Mouse (Mus musculus) ES-Bruce4 (cell line): ENCODE measurements at regions not wholly inside any gene's neighbourhood (a gene's known extent, or its start where the extent isn't known, plus 50 kb on each side); places are given as distances from the start of the nearest gene placed in this dataset.
"Not testable (repeated sequence)": the region's sequence is repeated elsewhere in the genome, so short reads cannot be mapped to it uniquely, and the experiment has no call there.

Experiments used
- H3K27ac ChIP-seq: 2 replicates; pipeline ENCODE4 v1.5.1; 2012; ENCODE audit warnings: low read length, inconsistent platforms; ENCODE audit not compliant: insufficient read depth
- H3K27me3 ChIP-seq: 2 replicates; pipeline ENCODE4 v1.6.1; 2012; ENCODE audit warnings: mild to moderate bottlenecking, low read length, inconsistent platforms; ENCODE audit not compliant: control insufficient read depth, poor library complexity, insufficient read depth, severe bottlenecking
- H3K36me3 ChIP-seq: 2 replicates; pipeline ENCODE4 v1.6.1; 2012; ENCODE audit warnings: inconsistent platforms, mild to moderate bottlenecking, low read length, moderate library complexity; ENCODE audit not compliant: control insufficient read depth, poor library complexity, insufficient read depth, severe bottlenecking
- H3K4me1 ChIP-seq: one replicate; pipeline ENCODE4 v1.8.1; 2011; ENCODE audit warnings: low read length; ENCODE audit not compliant: control insufficient read depth, insufficient read depth
- H3K4me3 ChIP-seq: 2 replicates; pipeline ENCODE4 v1.5.1; 2011; ENCODE audit warnings: low read depth, mild to moderate bottlenecking, low read length
- H3K9ac ChIP-seq: 2 replicates; pipeline ENCODE4 v1.6.1; 2012; ENCODE audit warnings: low read depth, mild to moderate bottlenecking, inconsistent platforms; ENCODE audit not compliant: poor library complexity, severe bottlenecking
- H3K9me3 ChIP-seq: replicated peaks from 2 replicates; pipeline ENCODE4 v1.6.1; 2012; ENCODE audit warnings: mild to moderate bottlenecking, low read length, inconsistent platforms; ENCODE audit not compliant: control insufficient read depth, poor library complexity, insufficient read depth, severe bottlenecking
- CTCF ChIP-seq: IDR thresholded peaks from one replicate; pipeline ENCODE4 v1.8.1; 2011; ENCODE audit warnings: low read depth, low read length
- EP300 ChIP-seq: IDR thresholded peaks from 2 replicates; pipeline ENCODE4 v1.6.1; 2011; ENCODE audit warnings: low read depth, low read length; ENCODE audit not compliant: insufficient read depth
- POLR2A ChIP-seq: IDR thresholded peaks from one replicate; pipeline ENCODE4 v1.8.1; 2011; ENCODE audit warnings: low read length; ENCODE audit not compliant: insufficient read depth

- no peaks in the 10 kb centered on the region for H3K9me3 ChIP-seq
- no peaks in the 10 kb centered on the region for H3K27me3 ChIP-seq
- H3K36me3 ChIP-seq, result no peaks in the 10 kb centered on the region
- no peaks in the 10 kb centered on the region for H3K4me1 ChIP-seq
- H3K9ac ChIP-seq, result no peak overlapping the region
- H3K27ac ChIP-seq, result no peak overlapping the region
- no peak for TF ChIP-seq CTCF
- TF ChIP-seq POLR2A, result no peak
- TF ChIP-seq EP300, result no peak
- no peak overlapping the region for H3K4me3 ChIP-seq
These were observed 489.4 kb downstream of the Tns1 start for GRCm38 (mm10) chr1:73634871-73635270.

GRCm38 (mm10) chr1:73633071-73633470 lies 491.2 kb downstream of the Tns1 start:
- no peak for TF ChIP-seq CTCF
- TF ChIP-seq POLR2A, result no peak
- no peak for TF ChIP-seq EP300

GRCm38 (mm10) chr1:73630363-73630762 lies 493.9 kb downstream of the Tns1 start:
- no peak overlapping the region for H3K9ac ChIP-seq
- TF ChIP-seq EP300 (no peak), POLR2A (no peak), CTCF (no peak)
- no peaks in the 10 kb centered on the region for H3K36me3 ChIP-seq
- H3K4me3 ChIP-seq, result no peak overlapping the region
- no peaks in the 10 kb centered on the region for H3K27me3 ChIP-seq
- H3K27ac ChIP-seq, result no peak overlapping the region
- no peaks in the 10 kb centered on the region for H3K4me1 ChIP-seq
- H3K9me3 ChIP-seq, result no peaks in the 10 kb centered on the region

More at GRCm38 (mm10) chr1:73633071-73633470, 491.2 kb downstream of the Tns1 start:
- Histone ChIP-seq H3K27me3 (no peaks in the 10 kb centered on the region), H3K9me3 (no peaks in the 10 kb centered on the region), H3K4me3 (no peak overlapping the region), H3K36me3 (no peaks in the 10 kb centered on the region), H3K9ac (no peak overlapping the region), H3K4me1 (no peaks in the 10 kb centered on the region), H3K27ac (no peak overlapping the region)

- TF ChIP-seq CTCF (no peak), EP300 (no peak), POLR2A (no peak)
These were observed 498.9 kb downstream of the Tns1 start for GRCm38 (mm10) chr1:73625365-73625764.

GRCm38 (mm10) chr1:73621121-73621520 lies 503.1 kb downstream of the Tns1 start:
- H3K27ac ChIP-seq, H3K9ac ChIP-seq, H3K27me3 ChIP-seq, H3K36me3 ChIP-seq, H3K4me1 ChIP-seq, H3K9me3 ChIP-seq, H3K4me3 ChIP-seq: not testable (repeated sequence)

More at GRCm38 (mm10) chr1:73625365-73625764, 498.9 kb downstream of the Tns1 start:
- no peaks in the 10 kb centered on the region for H3K9me3 ChIP-seq
- no peak overlapping the region for H3K9ac ChIP-seq
- no peaks in the 10 kb centered on the region for H3K4me1 ChIP-seq
- H3K4me3 ChIP-seq, result no peak overlapping the region
- H3K27ac ChIP-seq, result no peak overlapping the region
- no peaks in the 10 kb centered on the region for H3K36me3 ChIP-seq
- no peaks in the 10 kb centered on the region for H3K27me3 ChIP-seq

- H3K27me3 ChIP-seq, result no peaks in the 10 kb centered on the region
- no peaks in the 10 kb centered on the region for H3K9me3 ChIP-seq
- TF ChIP-seq CTCF (no peak), POLR2A (no peak), EP300 (no peak)
- H3K9ac ChIP-seq, result no peak overlapping the region
- no peaks in the 10 kb centered on the region for H3K4me1 ChIP-seq
- no peak overlapping the region for H3K4me3 ChIP-seq
- no peaks in the 10 kb centered on the region for H3K36me3 ChIP-seq
- H3K27ac ChIP-seq, result no peak overlapping the region
These were observed 505.6 kb downstream of the Tns1 start for GRCm38 (mm10) chr1:73618551-73619170.
